Mouse (Mus musculus): ENCODE measurements around the gene Gja3. TPM values are rescaled to one million over a fixed set of nuclear protein-coding genes. Genes with fewer than 3 reads are reported as not detected.

Gja3 gene
- total and polyA plus RNA-seq, 3 experiments, result not detected

GRCm38 (mm10) chr14:57103711-57104105 lies 45.8 kb upstream of the Gja3 start:
- no peak overlapping the region for H3K27ac ChIP-seq (ENCODE audit: insufficient read depth, low read depth)
- H3K36me3 ChIP-seq (replicated peaks in 1 of 2; ENCODE audit: control insufficient read depth in 1 of 2, insufficient read depth in 1 of 2, low read length in 1 of 2), result no peaks in the 10 kb centered on the region
- in situ Hi-C loops (cut with MboI; ENCODE audit: low pct_ligation_motif_present, low pct_unique_long_range_greater_than_20kb, low sequenced_read_pairs), result no loop called here
- no peak for DNase-seq (ENCODE audit: extremely low read depth)
- no peaks in the 10 kb centered on the region for H3K79me2 ChIP-seq (replicated peaks; ENCODE audit: control insufficient read depth, extremely low read depth, insufficient read depth, poor library complexity, severe bottlenecking)
- no peaks in the 10 kb centered on the region for H3K4me1 ChIP-seq (ENCODE audit: control insufficient read depth in 1 of 2, insufficient read depth in 2 of 2)
- no peak overlapping the region for H3K4me3 ChIP-seq (replicated peaks in 1 of 3; ENCODE audit: low read depth in 2 of 3, low read length in 2 of 3, poor library complexity in 1 of 3)
- no peak for TF ChIP-seq RAD21 (IDR thresholded peaks at IDR 0.05; ENCODE audit: low read depth, low read length)
- TF ChIP-seq MAX (IDR thresholded peaks at IDR 0.05; ENCODE audit: low read length), result no peak
- TF ChIP-seq USF1 (IDR thresholded peaks at IDR 0.05; ENCODE audit: low read depth, low read length), result no peak
- TF ChIP-seq UBTF (IDR thresholded peaks at IDR 0.05; ENCODE audit: low read depth, low read length), result no peak
- TF ChIP-seq NELFE (IDR thresholded peaks at IDR 0.05; ENCODE audit: low read depth, low read length), result no peak
- no peak for TF ChIP-seq MAFK (IDR thresholded peaks at IDR 0.05; ENCODE audit: insufficient replicate concordance, low read length)
- TF ChIP-seq JUN (IDR thresholded peaks at IDR 0.05; ENCODE audit: insufficient read depth, low read depth, low read length), result no peak
- no peak for TF ChIP-seq TBP (conservative IDR thresholded peaks at IDR 0.05; ENCODE audit: low read depth, low read length)
- no peak for TF ChIP-seq MAZ (IDR thresholded peaks at IDR 0.05; ENCODE audit: low read depth, low read length)
- TF ChIP-seq NRF1 (IDR thresholded peaks at IDR 0.05; ENCODE audit: low read depth, low read length), result no peak
- no peak for TF ChIP-seq E2F4 (IDR thresholded peaks at IDR 0.05; ENCODE audit: insufficient replicate concordance, low read depth, low read length)
- TF ChIP-seq ZNF384 (IDR thresholded peaks at IDR 0.05; ENCODE audit: low read depth, low read length), result no peak
- no peak for TF ChIP-seq IRF4 (IDR thresholded peaks at IDR 0.05; ENCODE audit: low read depth, low read length)
- no peak for TF ChIP-seq CHD1 (IDR thresholded peaks at IDR 0.05; ENCODE audit: low read depth, low read length)
- TF ChIP-seq ELF1 (IDR thresholded peaks at IDR 0.05; ENCODE audit: low read depth, low read length), result no peak
- no peak for TF ChIP-seq POLR2A (IDR thresholded peaks at IDR 0.05; ENCODE audit: low read depth, low read length)
- no peak overlapping the region for H3K4me2 ChIP-seq (ENCODE audit: insufficient read depth, low read depth, poor library complexity, severe bottlenecking)
- H3K9ac ChIP-seq (ENCODE audit: insufficient read depth, low read depth), result no peak overlapping the region
- dilution Hi-C loops (cut with MboI; ENCODE audit: extremely low pct_ligation_motif_present, extremely low pct_unique_long_range_greater_than_20kb, low sequenced_read_pairs), result no loop called here
- H3K27me3 ChIP-seq (replicated peaks), result no peaks in the 10 kb centered on the region
- H3K9me3 ChIP-seq (replicated peaks; ENCODE audit: low read length), result peaks cover 4% of the 10 kb centered on the region

- Histone ChIP-seq H3K27me3 (replicated peaks) (no peaks in the 10 kb centered on the region), H3K4me3 (replicated peaks in 1 of 3; ENCODE audit: low read depth in 2 of 3, low read length in 2 of 3, poor library complexity in 1 of 3) (no peak overlapping the region), H3K79me2 (replicated peaks; ENCODE audit: control insufficient read depth, extremely low read depth, insufficient read depth, poor library complexity, severe bottlenecking) (no peaks in the 10 kb centered on the region), H3K27ac (ENCODE audit: insufficient read depth, low read depth) (no peak overlapping the region), H3K9me3 (replicated peaks; ENCODE audit: low read length) (peaks cover 4% of the 10 kb centered on the region), H3K4me2 (ENCODE audit: insufficient read depth, low read depth, poor library complexity, severe bottlenecking) (no peak overlapping the region), H3K36me3 (replicated peaks in 1 of 2; ENCODE audit: control insufficient read depth in 1 of 2, insufficient read depth in 1 of 2, low read length in 1 of 2) (no peaks in the 10 kb centered on the region), H3K4me1 (ENCODE audit: control insufficient read depth in 1 of 2, insufficient read depth in 2 of 2) (no peaks in the 10 kb centered on the region), H3K9ac (ENCODE audit: insufficient read depth, low read depth) (no peak overlapping the region)
- dilution Hi-C loops (cut with MboI; ENCODE audit: extremely low pct_ligation_motif_present, extremely low pct_unique_long_range_greater_than_20kb, low sequenced_read_pairs), result no loop called here
- in situ Hi-C loops (cut with MboI; ENCODE audit: low pct_ligation_motif_present, low pct_unique_long_range_greater_than_20kb, low sequenced_read_pairs), result no loop called here
- no peak for DNase-seq (ENCODE audit: extremely low read depth)
- TF ChIP-seq MEF2A (IDR thresholded peaks at IDR 0.05; ENCODE audit: borderline replicate concordance, low read depth, low read length) (no peak), RAD21 (IDR thresholded peaks at IDR 0.05; ENCODE audit: low read depth, low read length) (no peak), CHD2 (IDR thresholded peaks at IDR 0.05; ENCODE audit: low read length) (no peak), E2F4 (IDR thresholded peaks at IDR 0.05; ENCODE audit: insufficient replicate concordance, low read depth, low read length) (no peak), UBTF (IDR thresholded peaks at IDR 0.05; ENCODE audit: low read depth, low read length) (no peak), GABPA (IDR thresholded peaks at IDR 0.05; ENCODE audit: insufficient replicate concordance, low read depth, low read length) (no peak), MYC (IDR thresholded peaks at IDR 0.05; ENCODE audit: low read depth, low read length) (no peak), ZC3H11A (IDR thresholded peaks at IDR 0.05; ENCODE audit: low read depth, low read length) (no peak), RCOR1 (conservative IDR thresholded peaks at IDR 0.05; ENCODE audit: low read depth, low read length) (no peak)
Measured at GRCm38 (mm10) chr14:57103121-57103520, 45.2 kb upstream of the Gja3 start.
